Mouse (Mus musculus): Measurements from ENCODE around the gene Sgk1.

The Sgk1 gene

GRCm38 (mm10) chr10:21882184-21883081 is at the start of gene Sgk1:
Gene Sgk1, plus strand, starts transcription at chr10:21882184.
- DNase-seq (ENCODE audit: low spot score in 2 of 2) = no peak

DNA sequence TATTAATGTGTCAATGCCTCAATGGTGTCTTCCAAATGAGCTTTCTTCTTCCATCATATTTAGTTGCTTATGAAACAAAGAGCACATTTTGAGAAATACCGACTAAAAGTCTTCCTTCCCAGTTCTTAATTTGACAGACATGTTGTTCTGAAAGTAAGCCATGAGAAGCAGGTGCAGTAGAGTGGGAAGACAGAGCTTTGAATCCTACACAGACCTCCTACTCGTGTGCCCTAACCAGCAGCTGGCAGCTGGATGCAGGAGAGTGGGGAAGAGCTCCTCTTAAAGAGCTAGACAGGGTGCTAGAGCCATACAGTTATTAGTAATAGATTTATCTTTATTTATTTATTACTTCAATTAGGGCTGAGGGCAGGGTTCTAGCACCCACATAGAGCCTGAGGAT is 49.7 kb upstream of the Sgk1 start:
- DNase-seq (ENCODE audit: low spot score in 2 of 2) = no peak

DNA sequence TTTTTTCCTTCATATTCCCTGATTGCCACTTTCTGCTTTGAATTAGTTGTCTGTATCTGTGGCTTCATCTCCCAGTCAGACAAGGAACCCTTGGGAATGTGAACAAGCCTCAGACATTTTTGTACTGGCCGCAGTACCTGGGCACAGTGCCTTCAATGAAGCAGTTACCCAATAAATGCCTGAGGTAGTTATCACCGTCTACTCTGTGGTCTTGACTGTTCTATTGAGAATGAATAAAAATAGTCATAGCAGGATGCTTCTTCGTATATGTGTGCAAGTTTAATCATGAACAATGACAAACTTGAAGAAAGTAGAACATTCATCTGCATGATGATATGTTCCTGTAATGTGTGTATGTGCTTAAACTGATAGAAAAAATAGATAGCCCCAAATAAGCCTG is 48.2 kb upstream of the Sgk1 start:
- DNase-seq (ENCODE audit: low spot score in 2 of 2) = no peak

- no peak for DNase-seq (ENCODE audit: low spot score in 2 of 2)
Observed at GRCm38 (mm10) chr10:21835077-21835476, 46.9 kb upstream of the Sgk1 start.

DNA sequence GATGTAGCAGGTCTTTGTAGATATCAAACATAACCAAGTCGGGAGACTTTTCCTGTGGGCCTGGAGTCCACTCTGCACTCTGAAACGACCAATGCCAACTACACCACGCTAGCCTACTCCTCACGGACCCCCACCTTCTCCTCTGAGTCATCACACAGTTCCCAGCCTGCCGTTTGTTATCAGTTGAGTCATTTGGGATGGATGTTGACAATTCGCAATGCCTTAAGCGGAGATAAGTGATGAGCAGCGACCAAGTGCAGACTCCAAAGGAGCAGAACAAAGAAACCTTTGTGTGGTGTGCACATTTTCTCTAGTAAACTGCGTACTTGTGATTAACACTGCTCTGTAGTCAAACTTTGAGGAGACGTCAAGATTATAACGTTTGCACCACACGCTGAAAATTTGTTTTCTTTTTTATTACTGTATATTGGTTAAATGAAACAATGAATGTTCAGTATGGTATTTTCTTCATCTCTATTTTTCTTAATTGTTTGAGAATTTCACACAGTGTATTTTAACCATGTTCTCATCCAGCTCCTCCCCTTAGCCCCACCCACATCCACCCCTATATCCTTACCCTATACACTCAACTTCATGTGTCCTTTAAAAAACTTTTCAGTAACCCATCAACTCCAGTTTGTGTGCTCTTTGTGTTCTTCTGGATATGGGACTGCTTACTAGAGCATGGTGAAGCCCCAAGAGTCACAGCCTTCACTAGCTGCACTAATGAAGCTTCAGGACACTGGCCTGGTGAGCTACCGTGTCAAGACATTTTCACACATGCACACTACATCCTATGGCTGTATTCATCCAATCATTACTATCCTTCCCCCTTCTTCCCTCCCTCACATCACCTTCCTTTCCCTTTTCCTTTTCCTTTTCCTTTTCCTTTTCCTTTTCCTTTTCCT is 42.5 kb upstream of the Sgk1 start:
- DNase-seq (ENCODE audit: low spot score in 2 of 2) = no peak

DNA sequence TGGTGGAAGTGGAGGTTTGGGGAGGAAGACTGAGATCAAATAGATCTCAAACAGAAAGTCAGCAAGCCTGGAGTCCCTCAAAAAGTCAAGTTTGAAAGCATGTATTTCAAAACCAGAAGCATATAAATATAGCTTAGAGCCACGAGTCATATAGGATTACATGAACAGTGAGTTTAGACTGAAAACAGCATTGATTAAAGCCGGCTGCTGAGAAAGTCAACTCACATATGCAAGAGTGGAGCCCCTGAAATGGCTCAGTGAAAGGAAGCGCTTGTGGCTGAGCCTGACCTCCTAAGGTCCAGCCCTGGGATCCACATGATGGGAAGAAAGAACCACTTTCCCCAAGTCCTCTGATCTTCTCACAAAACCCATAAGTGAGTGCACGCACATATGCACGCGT is 38.7 kb upstream of the Sgk1 start:
- no peak for DNase-seq (ENCODE audit: low spot score in 2 of 2)

- no peak for DNase-seq (ENCODE audit: low spot score in 2 of 2)
Observed at GRCm38 (mm10) chr10:21843861-21844260, 38.1 kb upstream of the Sgk1 start.

GRCm38 (mm10) chr10:21844391-21844790 is 37.6 kb upstream of the Sgk1 start:
- no peak for DNase-seq (ENCODE audit: low spot score in 2 of 2)

DNA sequence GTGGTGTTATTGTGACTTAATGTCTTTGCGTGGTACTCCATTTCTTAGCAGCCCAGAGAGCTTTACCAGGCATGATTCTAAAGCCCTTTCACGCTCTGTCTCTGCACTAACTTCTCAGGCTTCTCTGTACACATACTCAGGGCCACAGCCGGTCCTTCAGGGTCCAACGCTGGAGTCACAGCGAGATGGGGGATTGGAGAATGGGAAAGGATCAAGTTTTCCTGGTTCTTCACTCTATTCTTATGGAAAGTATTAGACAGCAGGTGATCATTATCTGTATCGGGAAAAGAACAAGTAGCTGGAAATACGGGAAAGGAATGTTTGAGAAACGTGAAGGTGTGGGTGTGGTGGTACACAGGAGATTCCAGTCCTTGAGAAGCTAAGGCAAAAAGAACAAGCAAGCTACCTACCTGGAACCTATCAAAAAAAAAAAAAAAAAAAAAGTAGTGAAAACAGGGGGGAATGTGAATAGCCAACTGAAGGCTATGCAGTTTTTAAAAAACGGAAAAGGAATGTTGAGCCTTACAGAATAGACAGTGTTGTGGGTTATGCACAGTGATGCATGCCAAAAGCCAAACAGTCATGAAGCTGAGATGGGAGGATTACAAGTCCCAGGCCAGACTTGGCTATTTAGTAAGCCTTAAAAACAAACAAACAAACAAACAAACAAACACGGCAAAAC is 36.2 kb upstream of the Sgk1 start:
- no peak for DNase-seq (ENCODE audit: low spot score in 2 of 2)

- DNase-seq (ENCODE audit: low spot score in 2 of 2) = no peak
Observed at GRCm38 (mm10) chr10:21846366-21846765, 35.6 kb upstream of the Sgk1 start.

DNA sequence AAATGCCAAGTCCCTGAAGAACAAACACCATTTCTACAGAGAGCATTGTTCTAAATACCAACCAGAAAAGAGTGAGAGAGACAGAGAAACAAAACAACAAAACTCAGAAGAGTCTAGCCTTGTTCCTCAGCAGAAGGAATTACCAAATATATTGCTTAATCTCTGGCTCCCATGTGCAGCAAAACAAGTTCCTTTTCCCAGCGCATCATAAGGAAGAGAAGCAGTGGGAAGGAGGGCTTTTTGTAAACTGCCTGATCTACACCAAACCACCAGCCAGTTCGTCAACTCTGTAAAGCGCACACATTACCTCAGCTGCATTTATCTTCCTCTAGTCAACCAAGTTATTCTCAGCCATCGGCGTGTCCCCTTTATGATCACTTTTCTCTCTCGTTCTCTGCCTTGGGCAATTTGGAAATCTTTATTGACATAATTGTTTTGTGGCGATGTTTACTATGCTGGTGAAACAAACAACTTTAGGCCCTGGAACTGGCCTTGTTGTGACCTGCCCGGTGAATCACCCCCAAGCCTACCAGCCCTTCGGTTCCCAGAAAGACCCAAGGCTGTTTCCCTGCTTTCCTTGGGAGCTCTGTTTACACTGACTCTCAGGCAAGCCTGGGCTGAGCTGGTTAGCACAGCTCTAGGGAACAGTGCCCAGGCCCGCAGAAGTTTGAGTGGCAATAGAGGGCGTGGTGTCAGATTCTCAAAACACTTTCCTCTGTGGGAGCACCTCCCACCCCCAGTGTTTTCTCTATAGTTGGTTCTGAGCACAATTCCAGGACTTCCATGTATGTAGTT is 34.8 kb upstream of the Sgk1 start:
- DNase-seq (ENCODE audit: low spot score in 2 of 2) = no peak

DNA sequence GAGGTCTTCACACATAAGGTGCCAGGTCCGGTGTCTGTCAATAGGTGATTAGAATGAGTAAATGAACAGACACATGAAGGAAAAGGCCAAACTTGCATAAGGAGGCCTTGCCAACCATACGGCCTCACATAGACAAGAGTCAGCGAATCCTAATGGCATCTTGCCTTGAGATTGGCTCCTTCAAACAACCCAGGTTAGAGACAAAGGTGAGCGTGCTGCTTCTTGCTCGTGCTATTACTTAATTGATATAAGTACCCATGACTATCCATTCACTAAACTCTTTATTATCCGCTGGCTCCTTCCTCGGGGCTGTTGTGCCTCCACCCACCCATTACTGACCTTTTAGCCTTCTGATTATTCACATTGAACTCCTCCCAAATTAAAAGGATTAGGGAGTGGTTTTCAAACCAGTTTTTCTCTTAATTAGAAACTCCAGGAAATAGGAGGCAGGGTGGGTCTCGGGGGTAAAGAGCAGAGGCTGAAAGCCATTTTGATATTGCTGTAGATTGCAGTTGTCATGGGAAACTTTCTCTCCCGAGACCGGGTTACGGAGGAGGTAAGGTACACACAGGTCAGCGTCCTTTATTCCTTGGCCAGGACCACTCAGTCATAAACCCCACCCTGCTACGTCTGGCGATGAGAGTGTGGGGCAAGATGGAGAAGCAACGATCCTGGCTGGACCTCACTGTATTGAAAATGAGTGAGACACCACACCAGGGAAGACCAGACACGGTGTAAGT is 33.9 kb upstream of the Sgk1 start:
- no peak for DNase-seq (ENCODE audit: low spot score in 2 of 2)

GRCm38 (mm10) chr10:21849251-21849650 is 32.7 kb upstream of the Sgk1 start:
- DNase-seq (ENCODE audit: low spot score in 2 of 2) = no peak

GRCm38 (mm10) chr10:21850330-21850729 is 31.7 kb upstream of the Sgk1 start:
- DNase-seq (ENCODE audit: low spot score in 2 of 2) = no peak

DNA sequence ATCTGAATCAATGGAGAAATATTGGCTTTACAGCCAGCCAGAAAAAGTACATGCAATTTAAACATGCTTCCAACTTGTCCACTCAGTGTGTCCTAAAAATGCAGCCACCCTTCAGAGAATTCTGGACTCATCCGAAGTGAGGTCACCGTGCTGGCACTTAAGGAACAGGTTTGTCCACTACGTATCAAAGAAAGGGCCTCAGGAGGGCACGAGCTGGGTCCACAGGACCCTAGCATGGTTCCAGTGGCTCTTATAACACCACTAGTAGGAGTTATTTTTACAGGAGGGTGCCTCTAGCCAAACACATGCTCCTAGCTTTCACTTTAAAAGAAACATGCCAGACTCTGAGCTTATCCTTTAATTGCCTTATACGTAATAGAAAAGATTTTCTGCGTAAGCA is 28.9 kb upstream of the Sgk1 start:
- no peak for DNase-seq (ENCODE audit: low spot score in 2 of 2)

DNA sequence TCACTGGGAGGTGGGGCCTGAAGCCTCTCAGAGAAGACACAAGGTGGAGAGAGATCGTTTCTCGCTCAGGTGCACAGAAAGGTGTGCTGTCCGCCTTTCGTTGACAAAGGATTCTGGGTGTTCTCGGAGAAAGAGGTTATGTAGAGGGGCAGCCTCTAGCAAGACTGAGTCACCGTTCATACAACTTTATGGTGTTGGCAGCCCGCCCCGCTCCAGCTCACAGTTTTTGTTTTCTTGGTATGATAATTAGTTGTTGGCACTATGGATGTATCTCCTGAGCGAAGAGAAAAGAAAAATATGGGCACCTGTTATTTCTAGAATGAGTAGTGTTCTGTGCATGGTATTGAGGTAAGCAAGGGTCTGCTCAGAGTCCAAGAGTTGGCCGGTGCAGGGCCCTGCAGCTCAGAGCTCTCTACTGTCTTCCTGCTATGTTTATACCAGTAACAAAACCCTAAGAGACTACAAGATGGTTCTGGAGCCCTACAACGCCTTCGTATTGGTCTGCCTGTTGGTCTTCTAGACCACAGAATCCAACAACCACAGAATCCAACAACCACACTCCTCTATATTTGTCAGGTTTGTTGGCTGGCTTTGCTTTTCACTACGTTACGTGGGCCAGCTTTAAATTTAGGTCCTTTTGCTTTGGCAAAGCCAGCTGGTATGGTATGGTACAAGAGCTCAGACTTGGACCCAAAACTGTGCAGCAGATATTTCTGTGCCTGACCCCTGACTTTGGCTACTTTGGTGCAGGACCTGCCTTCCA is 28.2 kb upstream of the Sgk1 start:
- DNase-seq (ENCODE audit: low spot score in 2 of 2) = no peak

- no peak for DNase-seq (ENCODE audit: low spot score in 2 of 2)
Observed at GRCm38 (mm10) chr10:21855338-21855737, 26.6 kb upstream of the Sgk1 start.

DNA sequence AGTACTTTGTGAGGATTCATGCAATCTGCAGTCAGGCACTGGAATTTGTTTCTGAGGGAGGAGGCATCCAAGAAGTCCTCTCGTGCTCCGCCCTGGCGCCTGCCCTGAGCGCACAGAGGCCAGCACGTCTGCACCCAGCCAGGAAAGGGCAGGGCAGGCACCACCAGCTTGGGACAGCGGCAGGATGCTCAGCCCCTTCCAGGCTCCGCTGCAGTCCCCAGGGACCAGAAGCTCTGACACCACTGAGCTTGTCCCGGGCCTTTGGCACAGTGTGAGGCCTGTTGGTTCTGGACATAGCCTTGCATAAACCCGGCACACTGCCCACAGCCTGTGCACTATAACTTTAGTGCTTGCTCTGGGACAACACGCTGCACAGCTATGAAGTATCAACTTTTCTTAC is 24.3 kb upstream of the Sgk1 start:
- DNase-seq (ENCODE audit: low spot score in 2 of 2) = no peak

GRCm38 (mm10) chr10:21858437-21858974 is 23.5 kb upstream of the Sgk1 start:
- DNase-seq (ENCODE audit: low spot score in 2 of 2) = no peak

- no peak for DNase-seq (ENCODE audit: low spot score in 2 of 2)
Observed at GRCm38 (mm10) chr10:21866504-21866903, 15.5 kb upstream of the Sgk1 start.

Data from spleen, postnatal 14 days (tissue).